Mouse (Mus musculus): ENCODE measurements at regions not wholly inside any gene's neighbourhood (a gene's known extent, or its start where the extent isn't known, plus 50 kb on each side); places are given as distances from the start of the nearest gene placed in this dataset.

DNA sequence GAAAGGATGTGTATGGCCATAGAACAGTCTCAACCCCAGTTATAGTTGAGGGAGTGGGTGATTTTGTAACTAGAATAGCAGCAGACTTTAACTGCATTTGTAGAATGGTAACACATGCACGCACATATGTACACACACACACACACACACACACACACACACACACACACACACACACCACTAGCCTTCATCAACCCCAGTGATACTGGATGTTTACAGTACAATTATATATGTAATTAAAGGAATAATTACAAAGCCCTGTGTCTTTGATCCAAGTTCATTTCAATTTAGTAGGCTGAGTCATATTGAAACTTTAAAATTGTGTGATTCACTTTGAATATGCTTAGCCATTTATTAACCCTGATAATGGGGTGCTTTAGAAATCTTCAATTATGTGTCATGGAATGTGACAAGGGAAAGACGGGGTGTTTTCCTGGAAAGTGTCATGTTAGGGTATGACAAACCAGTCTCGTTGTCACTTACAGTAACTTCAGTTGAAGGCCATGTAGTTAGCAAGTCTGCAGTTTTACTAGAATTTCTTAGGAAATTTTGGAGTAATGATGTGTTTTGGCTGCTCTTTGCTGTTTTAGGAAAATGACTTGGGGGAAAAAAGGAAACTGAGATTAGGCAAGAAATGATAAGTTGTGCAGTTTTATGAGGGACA lies 81.8 kb upstream of the Pcdh9 start:
- TF ChIP-seq CTCF (IDR thresholded peaks at IDR 0.05) (no peak), EP300 (IDR thresholded peaks at IDR 0.05) (no peak; the same call in 1 of the 2 replicates)
